Mouse (Mus musculus) heart, postnatal 0 days (tissue): ENCODE data around the gene Tbrg4.

Experiments
- CTCF ChIP-seq: IDR thresholded peaks from 2 replicates; pipeline ENCODE4 v1.5.1; 2016; ENCODE audit warnings: antibody characterized with exemption, control low read depth, low read depth
- EP300 ChIP-seq: IDR thresholded peaks from 2 replicates; pipeline ENCODE4 v1.6.1; 2016; ENCODE audit warnings: antibody characterized with exemption, low read depth

GRCm38 (mm10) chr11:6615250-6616205, 10.3 kb downstream of the Tbrg4 start:
- TF ChIP-seq CTCF (no peak), EP300 (no peak)
